Mouse (Mus musculus) retina, adult 2 months (tissue): Measurements from ENCODE around the gene Ralgps2.

Experiments
- DNase-seq: peaks from one replicate; pipeline ENCODE4 v3.0.0-alpha.2; 2012; ENCODE audit warnings: low read depth, low spot score

The Ralgps2 gene

DNA sequence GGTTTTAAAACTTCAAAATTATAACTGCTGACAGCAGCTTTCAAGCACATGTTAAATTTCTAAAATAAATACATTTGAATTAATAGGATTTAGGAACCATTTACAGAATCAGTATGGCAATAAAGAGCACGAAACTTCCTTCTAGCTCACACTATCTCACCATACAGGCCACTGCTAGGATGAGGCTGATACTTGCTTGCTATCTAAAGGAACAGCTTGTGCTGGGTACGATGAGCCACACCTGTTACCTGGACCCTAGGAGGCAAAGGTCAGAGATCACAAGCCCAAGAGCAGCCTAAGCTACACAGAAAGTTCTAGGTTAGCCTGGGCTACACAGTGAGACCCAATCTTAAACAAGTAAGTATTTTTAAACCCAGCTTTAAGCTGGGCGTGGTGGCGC lies 30.2 kb downstream of the Ralgps2 start:
- no peak for DNase-seq

DNA sequence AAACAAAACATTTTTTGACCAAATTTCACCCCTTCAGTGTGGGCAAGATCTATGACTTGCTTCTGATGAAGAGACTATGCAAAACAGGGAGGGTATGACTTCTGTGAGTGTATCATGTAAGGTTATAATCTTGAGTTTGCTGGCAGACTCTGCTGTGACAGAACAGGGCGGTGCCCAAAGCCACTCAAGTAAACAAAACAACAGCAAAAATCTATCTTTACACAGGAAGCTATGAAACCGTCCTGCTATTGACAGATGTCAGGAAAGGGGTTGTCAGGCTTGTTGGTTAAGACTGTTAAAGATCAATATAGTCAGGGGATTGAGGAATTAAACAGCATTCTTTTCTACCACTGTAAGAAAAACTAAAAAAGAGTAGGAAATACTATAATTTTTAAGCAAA lies 33.8 kb downstream of the Ralgps2 start:
- DNase-seq, result no peak

DNA sequence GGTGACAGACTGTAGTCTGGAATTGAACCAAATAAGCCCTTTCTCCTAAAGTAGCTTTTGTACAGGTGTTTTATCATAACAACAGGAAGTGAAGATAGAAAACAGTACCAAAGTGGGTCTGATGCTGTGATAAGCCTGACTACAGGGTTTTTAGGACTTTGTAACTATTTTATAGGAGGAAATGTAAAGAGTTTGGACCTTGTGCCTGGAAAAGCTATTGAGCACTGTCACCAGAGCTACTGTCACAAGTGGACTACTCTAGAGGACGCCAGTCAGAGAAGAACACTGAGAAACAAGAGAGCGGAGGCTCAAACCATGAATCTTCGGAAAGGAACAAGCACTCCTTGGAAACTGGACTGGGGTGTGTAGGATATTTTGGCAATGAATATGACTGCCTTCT lies 35.5 kb downstream of the Ralgps2 start:
- DNase-seq, result no peak

DNA sequence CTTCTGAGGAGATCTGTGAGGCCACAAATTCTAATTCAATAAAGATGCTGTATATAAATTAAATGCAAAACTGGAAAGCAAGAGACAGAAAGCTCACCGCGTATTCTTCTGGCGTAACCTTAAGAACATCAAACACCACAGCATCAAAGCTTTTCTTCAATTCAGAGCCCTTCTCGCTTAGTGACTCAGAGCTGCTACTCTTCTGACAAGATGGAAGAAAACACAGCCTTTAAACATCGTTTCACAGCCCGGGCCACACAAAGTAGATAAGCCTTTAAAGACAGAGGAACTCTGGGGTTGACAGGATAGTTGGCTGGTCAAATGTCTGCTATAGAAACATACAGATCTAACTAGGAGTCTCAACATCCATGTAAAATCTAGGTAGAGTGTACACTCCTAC lies 37.7 kb downstream of the Ralgps2 start:
- DNase-seq, result no peak

DNA sequence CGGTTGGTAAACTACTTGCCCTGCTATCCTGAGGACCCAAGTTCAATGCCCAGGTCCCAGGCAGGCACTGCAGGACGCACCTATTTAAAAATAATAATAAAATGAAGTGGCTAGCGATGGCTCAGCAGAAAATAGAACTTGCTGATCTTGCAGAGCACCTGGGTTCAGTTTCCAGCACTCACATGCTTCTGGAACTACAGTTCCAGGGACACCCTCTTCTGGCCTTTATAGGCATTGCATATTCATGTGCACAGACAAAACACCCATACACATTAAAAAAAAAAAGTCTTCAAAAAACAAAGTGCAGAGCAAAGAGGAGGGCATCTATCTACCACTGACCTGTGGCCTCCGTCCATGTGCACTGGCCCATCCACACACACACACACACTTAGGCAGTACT lies 47.9 kb downstream of the Ralgps2 start:
- no peak for DNase-seq

DNA sequence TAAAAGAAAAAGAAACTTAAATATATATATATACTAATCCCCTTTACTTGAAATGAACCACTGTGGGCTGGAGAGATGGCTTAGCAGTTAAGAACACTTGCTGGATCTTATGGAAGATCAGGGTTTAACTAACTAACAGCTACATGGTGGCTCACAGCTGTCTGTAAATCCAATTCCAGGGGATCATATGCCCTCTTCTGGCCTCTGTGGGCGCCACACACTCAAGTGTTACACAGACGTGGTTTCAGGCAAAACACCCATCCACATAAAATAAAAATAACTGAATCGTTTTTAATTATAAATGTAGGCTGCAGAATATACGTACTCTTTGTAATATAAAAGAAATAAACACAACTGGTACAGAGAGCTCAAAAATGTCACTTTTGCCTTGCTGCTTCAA lies 50.6 kb downstream of the Ralgps2 start:
- DNase-seq, result no peak

DNA sequence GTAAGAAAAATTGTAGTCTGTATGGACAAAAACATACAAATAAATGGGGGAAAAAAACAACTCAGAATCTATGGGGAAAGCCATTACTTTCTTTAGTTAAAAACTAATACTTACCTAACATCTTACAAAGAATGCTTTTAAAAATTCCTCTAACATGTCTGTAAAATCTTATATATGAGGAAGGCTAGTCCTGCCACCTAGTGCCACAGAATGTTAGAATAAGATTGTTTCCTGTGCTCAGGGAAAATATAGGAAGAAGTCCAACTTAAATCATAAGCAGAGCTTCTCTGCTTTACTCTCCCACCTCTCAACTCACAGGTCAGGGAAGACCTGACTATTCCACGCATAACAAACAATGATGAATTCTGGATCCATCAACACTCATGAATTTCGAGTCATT lies 53.5 kb downstream of the Ralgps2 start:
- no peak for DNase-seq

DNA sequence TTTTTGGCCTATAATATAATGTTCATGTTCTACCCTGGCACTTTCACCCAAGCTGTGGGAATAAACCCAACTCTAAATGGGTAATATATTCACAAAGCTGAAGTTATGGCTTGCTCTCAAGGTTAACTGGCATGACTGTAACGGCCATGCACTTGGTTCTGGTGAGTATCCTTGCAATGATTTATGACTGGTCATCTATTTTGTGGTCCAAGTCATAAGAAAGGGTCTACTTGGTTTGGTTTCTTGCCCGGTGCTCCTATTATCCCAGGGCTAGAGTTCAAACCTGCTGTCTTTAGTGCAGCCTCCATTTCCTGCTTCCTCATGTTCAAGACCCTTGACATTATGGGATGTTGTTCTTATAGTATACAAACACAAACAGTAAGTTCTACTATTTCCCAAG lies 54.6 kb downstream of the Ralgps2 start:
- no peak for DNase-seq

DNA sequence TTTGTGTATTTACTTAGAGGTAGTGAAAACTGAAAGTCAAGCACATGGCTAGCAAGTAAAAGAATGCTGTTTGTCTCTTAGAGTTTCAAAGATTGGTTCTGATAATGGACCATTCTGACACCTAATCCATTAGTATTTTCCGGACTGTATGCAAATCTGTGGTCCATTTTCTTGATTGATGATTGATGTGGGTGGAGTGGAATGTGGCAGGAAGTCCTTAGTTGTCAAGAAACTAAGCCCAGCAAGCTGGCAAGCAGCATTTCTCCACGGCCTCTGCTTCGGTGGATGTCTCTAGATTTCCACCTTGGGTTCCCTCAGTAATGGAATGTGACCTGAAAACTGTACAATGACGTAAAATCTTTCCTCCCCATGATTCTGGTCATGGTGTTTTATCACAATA lies 68.8 kb downstream of the Ralgps2 start:
- DNase-seq, result no peak

DNA sequence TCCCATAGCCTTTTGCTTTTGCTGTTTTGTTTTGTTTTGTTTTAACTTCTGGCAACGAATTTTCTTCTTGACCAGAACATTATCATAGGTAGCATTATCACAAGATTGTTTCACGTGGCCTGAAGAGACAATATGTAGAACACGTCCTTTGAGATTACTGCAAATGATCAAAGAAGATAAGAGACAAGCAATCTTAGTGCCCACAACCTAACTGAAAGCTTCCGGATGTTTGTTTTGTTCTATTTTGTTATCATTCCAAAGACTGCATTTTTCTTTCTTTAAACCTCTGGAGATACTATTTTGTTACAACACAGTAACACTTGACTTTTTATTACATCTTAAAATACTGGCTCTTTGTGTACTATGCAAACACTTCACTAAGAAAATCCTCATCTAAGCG lies 69.4 kb downstream of the Ralgps2 start:
- no peak for DNase-seq

DNA sequence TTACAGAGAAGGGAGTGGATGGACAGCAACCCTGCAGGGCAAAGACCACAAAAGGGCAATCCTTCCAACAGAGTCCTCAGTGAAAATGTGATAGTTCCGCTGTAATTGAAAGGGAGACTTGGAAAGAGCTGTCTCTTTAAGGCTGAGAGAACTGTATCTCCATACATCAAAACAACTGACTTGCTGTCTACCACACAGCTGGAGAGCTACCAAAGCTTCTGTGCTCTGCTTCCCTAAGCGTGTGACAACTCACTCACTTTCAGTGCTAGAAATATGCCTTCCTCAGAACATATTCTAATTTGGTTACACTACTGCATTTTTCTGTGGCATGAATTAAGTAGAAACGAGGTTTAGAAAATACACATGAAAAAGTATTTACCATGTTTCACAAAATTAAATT lies 75.2 kb downstream of the Ralgps2 start:
- no peak for DNase-seq

DNA sequence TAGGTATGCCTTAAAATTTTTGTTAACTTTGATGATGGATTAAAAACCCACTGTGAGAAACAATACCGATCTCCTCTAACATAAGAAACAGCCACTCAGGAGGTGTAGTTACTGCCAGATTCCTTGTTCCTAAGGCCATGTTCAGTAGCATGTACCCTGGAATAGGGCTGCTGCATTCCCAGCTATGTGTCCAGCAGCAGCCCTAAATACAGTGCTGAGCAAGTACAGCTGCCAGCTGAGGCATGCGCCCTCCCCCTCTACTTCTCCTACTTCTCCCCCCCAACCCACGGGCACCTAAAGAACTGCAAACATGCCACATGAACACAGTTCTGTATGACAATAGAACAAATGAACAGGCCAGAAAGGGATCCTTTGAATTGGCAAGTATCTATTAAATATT lies 75.7 kb downstream of the Ralgps2 start:
- DNase-seq, result no peak

DNA sequence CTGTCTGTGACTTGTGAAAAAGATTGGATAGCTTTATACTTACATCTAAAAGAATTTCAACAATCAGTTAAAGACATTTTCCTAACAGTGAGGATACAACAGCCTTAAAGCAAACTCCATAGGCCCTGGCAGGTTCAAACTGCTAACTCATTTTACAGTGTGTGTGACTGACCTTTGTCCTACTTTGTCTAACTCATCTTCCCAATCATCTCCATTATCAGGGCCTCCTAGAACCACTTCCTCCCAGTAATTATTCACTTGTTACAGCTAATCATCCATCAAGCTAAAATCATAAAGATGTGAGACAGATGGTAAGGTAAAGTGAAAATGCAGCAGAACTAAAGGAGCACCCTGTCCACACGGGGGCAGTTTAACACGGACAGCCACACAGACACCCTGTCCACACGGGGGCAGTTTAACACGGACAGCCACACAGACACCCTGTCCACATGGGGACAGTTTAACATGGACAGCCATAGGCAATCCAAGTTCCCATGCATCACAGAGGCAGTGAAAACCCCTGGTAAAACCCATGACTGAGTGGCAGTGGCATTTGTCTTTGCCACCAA lies 77.9 kb downstream of the Ralgps2 start:
- DNase-seq, result no peak

DNA sequence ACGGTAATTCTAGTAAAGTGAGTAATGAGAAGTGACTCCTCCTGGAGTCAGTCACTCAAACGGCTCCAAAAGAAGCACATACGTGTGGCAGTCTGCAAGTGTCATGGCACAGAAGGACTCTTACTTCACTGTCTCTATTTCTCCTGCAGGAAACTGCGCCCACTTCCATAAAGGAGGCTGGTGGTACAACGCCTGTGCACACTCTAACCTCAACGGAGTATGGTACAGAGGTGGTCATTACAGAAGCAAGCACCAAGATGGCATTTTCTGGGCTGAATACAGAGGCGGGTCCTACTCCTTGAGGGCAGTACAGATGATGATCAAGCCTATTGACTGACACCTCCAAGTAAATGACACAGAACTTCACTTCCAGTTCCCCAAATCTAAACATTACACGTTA lies 79.2 kb downstream of the Ralgps2 start:
- DNase-seq, result no peak

DNA sequence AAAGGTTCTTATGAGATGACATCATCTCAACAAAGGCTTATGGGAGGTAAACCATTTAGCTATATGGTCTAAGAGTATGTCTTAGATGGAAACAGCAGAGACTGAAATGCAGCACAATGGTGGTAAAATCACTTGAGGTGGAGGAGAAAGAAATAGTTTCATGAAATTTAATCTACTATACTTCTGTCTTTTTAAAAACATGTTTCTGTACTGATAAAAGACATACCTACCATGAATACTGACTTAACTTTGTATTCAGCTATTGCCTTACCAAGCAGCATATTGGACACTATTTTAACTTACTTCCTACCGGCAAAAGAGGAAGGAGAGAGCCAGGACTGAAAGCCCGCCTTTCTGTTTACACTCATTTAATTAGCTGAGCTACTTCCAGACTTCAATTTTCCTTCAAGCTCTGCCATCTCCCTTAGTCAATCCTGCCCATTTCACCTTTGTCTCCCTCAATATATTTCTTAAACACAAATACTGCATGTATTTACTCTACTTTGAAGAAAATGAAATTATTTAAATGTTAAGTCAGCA lies 79.6 kb downstream of the Ralgps2 start:
- no peak for DNase-seq

DNA sequence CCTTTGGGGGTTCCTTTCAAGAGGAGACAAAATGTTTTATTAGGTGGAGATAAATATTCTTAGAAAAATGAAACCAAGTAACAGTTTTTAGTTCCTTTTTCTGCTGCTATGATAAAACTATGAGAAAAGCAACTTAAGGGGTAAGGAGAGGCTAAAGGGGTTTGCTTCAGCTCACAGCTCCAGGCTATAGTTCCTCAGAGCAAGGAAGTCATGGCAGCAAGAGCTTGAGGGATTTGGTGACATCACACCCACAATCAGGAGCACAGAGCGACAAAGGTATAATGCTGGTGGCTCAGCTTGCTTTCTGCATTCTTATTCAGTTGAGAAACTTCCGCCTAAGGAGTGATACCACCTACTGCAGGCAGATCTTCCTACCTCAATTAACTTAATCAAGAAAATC lies 80.3 kb downstream of the Ralgps2 start:
- DNase-seq, result no peak

DNA sequence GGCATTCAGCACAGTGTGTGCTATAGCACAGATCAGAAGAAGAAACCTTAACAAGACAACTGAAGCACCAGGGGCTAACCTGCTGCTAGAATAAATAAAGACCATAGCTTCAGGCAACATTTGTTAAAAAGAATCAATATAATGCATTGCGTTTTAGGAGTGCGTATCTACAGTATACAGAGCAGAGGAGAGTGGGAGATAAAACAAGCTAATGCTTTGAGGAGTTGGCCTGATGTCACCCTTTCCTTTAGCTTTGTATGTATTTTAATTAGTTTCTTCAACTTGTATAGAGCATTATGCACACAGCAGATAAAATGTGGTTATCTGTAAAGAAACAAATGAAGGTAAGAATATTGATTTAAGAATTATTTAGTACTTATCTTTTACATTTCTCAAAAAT lies 82.8 kb downstream of the Ralgps2 start:
- no peak for DNase-seq

DNA sequence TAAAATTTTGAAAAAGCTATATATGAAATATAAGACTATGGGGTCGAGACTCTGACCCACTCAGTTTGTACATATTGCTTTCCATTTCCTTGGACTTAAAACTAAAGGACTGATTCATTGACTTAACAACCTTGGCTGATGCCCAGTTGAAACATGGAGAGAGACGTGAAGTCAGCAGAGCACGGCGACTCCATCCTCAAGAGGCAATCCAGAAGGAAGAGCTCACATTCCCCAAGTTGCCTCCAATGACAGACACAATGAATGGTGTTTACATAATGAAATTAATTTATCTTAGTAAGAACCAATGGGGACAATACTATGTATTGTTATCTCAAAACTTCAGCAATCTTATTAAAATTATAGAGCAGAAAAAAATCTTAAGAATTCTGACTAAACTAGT lies 84.9 kb downstream of the Ralgps2 start:
- no peak for DNase-seq

DNA sequence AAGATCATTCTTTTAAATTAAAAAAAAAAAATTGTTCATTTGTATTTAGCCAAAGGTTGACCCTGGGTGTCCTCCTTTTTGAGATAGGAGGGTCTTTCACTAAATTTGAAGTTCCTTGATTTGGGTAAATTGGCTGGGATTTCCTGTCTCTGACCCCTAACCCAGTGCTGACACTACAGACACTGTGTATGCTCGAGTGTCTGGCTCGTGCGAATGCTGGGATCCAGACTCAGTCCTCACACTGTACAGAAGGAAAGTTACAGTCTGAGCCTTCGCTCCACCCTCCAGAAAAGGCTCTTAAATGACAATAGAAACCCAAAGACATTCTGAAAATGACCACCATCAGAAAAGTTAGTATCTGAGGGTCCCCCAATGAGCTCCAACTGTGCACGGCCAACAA lies 86.6 kb downstream of the Ralgps2 start:
- DNase-seq, result no peak

DNA sequence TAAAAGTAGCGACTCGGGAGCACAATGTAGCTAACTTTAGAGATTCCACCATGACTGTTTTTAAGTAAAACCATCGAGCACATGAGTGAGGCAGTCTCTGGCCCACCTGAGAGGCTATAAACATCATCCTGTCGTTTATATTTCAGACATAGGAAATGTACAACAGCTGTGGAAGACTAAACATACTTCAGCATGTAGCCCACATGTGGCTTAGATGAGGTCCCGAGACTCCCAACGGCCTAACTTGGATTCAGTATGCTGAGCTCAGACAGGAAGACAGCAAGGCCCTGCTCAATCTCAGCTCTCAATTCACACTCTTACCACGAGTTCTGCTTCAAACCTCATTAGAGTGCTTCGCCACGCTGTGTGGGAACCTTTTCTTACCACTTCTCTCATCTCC lies 87.0 kb downstream of the Ralgps2 start:
- DNase-seq, result no peak

DNA sequence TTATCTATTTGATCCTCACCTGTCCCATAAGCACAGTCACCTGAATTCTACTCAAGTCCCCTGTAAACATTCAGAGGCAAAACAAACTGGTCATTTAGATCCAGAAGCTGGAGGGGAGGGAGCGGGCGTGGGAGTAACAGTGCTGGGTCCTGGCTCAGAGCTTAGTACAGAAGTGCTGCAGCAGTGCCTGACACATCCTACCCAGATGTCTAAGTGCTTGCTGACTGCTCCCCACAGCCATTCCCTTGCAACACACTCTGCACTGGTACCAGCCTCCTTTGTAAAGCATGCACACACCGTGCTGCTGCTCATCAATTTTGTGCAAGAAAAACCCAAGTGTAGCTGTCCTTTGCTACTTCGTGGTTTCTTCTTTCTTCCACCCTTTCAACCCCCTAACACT lies 92.3 kb downstream of the Ralgps2 start:
- DNase-seq, result no peak

DNA sequence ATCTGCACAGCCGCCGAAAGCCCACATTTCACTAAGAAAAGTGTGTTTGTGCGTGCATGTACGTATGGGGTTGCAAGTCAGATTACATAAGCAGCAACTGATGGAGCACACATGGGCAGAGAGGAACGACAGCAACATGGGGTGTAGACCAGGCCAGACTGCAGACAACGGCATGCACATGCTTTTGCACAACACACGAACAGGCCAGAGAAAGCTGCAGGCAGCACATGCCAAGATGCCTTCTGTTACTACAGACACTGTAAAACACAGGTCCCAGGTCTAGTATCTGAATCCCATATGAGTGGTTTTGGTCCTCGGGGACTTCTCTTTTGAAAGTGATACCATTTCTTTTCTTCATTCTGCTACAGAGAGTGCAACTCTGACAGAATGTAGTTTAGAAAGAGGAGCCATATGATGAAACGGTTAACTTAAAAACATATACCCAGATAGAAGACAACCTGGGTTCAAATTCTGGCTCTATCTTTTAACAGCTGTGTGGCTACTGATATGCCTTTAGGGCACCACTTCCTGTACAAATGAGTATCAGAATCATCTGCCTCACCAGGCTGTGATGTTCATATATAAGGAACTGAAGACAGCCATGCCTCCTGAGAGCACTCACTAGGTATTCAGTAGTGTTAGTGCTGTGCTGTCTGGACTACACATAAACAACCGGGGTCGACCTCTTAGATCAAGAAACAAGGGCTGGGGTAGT lies 97.6 kb downstream of the Ralgps2 start:
- DNase-seq, result no peak

DNA sequence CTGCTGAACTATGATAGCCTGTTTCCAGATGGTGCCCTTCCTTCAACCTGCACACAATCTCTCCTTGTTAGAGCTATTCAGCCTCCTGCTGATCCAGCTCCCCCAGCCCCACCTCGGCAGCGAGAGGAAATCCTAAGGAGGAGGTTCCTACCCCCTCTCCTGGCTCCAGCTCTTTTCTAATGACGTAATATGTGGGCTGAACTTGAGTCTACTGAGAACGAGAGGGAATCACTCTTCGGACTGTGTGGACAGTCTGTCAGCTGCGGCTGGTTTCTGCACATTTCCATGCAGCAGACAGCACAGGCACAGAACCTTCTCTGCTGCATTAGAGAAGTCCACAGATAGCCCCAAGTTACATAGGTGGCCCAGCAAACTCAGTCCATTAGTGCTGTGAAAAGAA lies 100.7 kb downstream of the Ralgps2 start:
- no peak for DNase-seq

DNA sequence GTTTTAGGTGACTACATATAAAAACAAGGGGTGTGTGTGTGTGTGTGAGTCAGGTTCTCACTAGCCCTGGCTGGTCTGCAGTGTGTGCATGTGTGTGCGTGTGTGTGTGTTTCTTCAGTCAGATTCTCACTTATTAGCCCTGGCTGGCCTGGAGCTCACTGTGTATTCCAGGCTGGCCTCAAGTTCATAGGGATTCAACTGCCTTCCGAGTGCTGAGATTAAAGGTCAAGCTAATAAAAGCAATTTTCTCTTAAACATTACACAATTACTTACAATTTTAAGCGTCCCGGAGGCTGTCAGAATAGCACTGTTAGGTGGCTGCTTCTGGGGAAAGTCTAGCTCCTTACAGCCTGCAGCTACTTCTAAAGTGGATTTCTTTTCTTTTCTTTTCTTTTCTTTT lies 101.2 kb downstream of the Ralgps2 start, which contains the start of gene Angptl1:
Gene Angptl1 (plus strand): TSS at position 386 of the 400 bp plus-strand sequence.
- no peak for DNase-seq
